Mouse (Mus musculus): Measurements from ENCODE around the gene Calhm2. TPM values are rescaled to one million over a fixed set of nuclear protein-coding genes. Genes with fewer than 3 reads are reported as not detected.

Gene Calhm2
- polyA plus RNA-seq, 1 experiment, result 1.4 TPM

DNA sequence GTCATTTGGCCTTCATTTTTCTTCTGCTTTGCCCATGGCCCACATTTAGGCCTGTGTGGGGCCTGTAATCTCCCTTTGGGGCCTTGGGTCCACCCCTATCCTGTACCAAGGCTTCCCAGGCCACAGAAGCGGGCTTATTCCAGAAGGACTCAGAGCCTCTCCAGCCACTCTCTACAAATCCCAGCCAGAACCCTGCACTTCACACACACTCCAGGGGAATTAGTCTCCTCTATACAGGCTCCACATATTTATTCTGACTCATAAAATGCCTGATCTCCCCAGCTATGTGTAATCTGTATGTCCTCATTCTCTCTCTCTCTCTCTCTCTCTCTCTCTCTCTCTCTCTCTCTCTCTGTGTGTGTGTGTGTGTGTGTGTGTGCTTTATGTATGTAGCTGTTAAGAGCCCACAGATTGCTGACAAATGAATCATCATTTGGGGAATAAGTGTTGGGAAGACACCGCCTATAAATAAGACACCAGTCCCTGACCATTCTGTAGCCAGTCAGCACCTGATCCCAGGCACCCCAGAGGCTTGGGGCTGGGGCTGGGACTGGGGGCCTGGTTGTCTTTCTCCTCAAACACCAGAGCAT, 38.9 kb upstream of the Calhm2 start:
- Histone ChIP-seq H3ac (ENCODE audit: control insufficient read depth, insufficient read length) (no peak overlapping the region), H3K4me2 (ENCODE audit: low read depth) (peak overlapping the region; percentile 81), H3K36me3 (ENCODE audit: control insufficient read depth, insufficient read depth) (no peaks in the 10 kb centered on the region), H3K27me3 (ENCODE audit: control insufficient read depth, insufficient read depth, insufficient read length) (no peaks in the 10 kb centered on the region), H3K4me3 (no peak overlapping the region), H3K79me2 (ENCODE audit: control insufficient read depth, insufficient read depth) (peaks cover 3% of the 10 kb centered on the region)
- no peak for TF ChIP-seq MAX (IDR thresholded peaks at IDR 0.05; ENCODE audit: low read depth)
- no peak for TF ChIP-seq CEBPB (IDR thresholded peaks at IDR 0.05; ENCODE audit: insufficient read depth, poor library complexity, severe bottlenecking)
- no peak for TF ChIP-seq MYOD1 (IDR thresholded peaks at IDR 0.05; ENCODE audit: control insufficient read depth in 1 of 3, insufficient read length in 2 of 3, low read depth in 2 of 3)
- TF ChIP-seq SRF (IDR thresholded peaks at IDR 0.05; ENCODE audit: control insufficient read depth, insufficient read length, low read depth), result no peak
- TF ChIP-seq TCF12 (IDR thresholded peaks at IDR 0.05; ENCODE audit: insufficient read depth, poor library complexity, severe bottlenecking), result no peak
- TF ChIP-seq E2F4 (IDR thresholded peaks at IDR 0.05; ENCODE audit: insufficient read depth), result no peak
- no peak for TF ChIP-seq POLR2A (IDR thresholded peaks at IDR 0.05; ENCODE audit: insufficient read length, low read depth)
- TF ChIP-seq TCF3 (IDR thresholded peaks at IDR 0.05; ENCODE audit: insufficient read length, low read depth), result no peak
- TF ChIP-seq MYOG (IDR thresholded peaks at IDR 0.05; ENCODE audit: control insufficient read depth in 1 of 3, insufficient read depth in 1 of 3, insufficient read length in 2 of 3, low read depth in 2 of 3), result no peak
- no peak for TF ChIP-seq REST (IDR thresholded peaks at IDR 0.05; ENCODE audit: insufficient read depth, insufficient read length)
- no peak for TF ChIP-seq POLR2AphosphoS2 (IDR thresholded peaks at IDR 0.05; ENCODE audit: insufficient read length, low read depth)
- TF ChIP-seq USF1 (IDR thresholded peaks at IDR 0.05; ENCODE audit: low read depth), result no peak

GRCm38 (mm10) chr19:47175472-47175871, 37.4 kb upstream of the Calhm2 start:
- no peaks in the 10 kb centered on the region for H3K79me2 ChIP-seq (ENCODE audit: control insufficient read depth, insufficient read depth)
- TF ChIP-seq MYOG (IDR thresholded peaks at IDR 0.05; ENCODE audit: control insufficient read depth in 1 of 3, insufficient read depth in 1 of 3, insufficient read length in 2 of 3, low read depth in 2 of 3) (no peak), SRF (IDR thresholded peaks at IDR 0.05; ENCODE audit: control insufficient read depth, insufficient read length, low read depth) (no peak), USF1 (IDR thresholded peaks at IDR 0.05; ENCODE audit: low read depth) (no peak), TCF12 (IDR thresholded peaks at IDR 0.05; ENCODE audit: insufficient read depth, poor library complexity, severe bottlenecking) (no peak), TCF3 (IDR thresholded peaks at IDR 0.05; ENCODE audit: insufficient read length, low read depth) (no peak), REST (IDR thresholded peaks at IDR 0.05; ENCODE audit: insufficient read depth, insufficient read length) (no peak), MYOD1 (IDR thresholded peaks at IDR 0.05; ENCODE audit: control insufficient read depth in 1 of 3, insufficient read length in 2 of 3, low read depth in 2 of 3) (no peak), POLR2AphosphoS2 (IDR thresholded peaks at IDR 0.05; ENCODE audit: insufficient read length, low read depth) (no peak), E2F4 (IDR thresholded peaks at IDR 0.05; ENCODE audit: insufficient read depth) (no peak), MAX (IDR thresholded peaks at IDR 0.05; ENCODE audit: low read depth) (no peak), POLR2A (IDR thresholded peaks at IDR 0.05; ENCODE audit: insufficient read length, low read depth) (no peak), CEBPB (IDR thresholded peaks at IDR 0.05; ENCODE audit: insufficient read depth, poor library complexity, severe bottlenecking) (no peak)
- no peaks in the 10 kb centered on the region for H3K27me3 ChIP-seq (ENCODE audit: control insufficient read depth, insufficient read depth, insufficient read length)
- no peak overlapping the region for H3K4me2 ChIP-seq (ENCODE audit: low read depth)
- H3K36me3 ChIP-seq (ENCODE audit: control insufficient read depth, insufficient read depth), result no peaks in the 10 kb centered on the region
- H3ac ChIP-seq (ENCODE audit: control insufficient read depth, insufficient read length), result no peak overlapping the region
- no peak overlapping the region for H3K4me3 ChIP-seq

DNA sequence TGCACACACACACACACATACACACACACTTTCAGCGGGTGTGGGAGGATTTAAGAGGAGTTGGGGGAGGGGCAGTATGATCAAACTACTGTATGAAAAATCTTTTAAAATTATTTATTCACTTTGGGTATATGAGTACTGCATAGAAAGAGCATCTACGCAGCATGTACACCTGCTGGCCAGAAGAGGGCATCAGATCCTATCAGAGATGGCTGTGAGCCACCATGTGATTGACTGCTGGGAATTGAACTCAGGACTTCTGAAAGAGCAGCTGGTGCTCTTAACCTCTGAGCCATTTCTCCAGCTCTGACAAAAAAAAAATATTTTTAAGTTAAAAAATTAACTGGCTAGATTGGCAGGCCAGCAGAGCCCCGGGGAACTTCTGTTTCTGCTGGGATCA, 36.4 kb upstream of the Calhm2 start:
- Histone ChIP-seq H3K27me3 (ENCODE audit: control insufficient read depth, insufficient read depth, insufficient read length) (no peaks in the 10 kb centered on the region), H3ac (ENCODE audit: control insufficient read depth, insufficient read length) (no peak overlapping the region), H3K79me2 (ENCODE audit: control insufficient read depth, insufficient read depth) (no peaks in the 10 kb centered on the region), H3K36me3 (ENCODE audit: control insufficient read depth, insufficient read depth) (no peaks in the 10 kb centered on the region), H3K4me2 (ENCODE audit: low read depth) (no peak overlapping the region), H3K4me3 (no peak overlapping the region)
- peak; percentile 70 for TF ChIP-seq USF1 (IDR thresholded peaks at IDR 0.05; ENCODE audit: low read depth)
- TF ChIP-seq POLR2AphosphoS2 (IDR thresholded peaks at IDR 0.05; ENCODE audit: insufficient read length, low read depth), result no peak
- no peak for TF ChIP-seq CEBPB (IDR thresholded peaks at IDR 0.05; ENCODE audit: insufficient read depth, poor library complexity, severe bottlenecking)
- no peak for TF ChIP-seq TCF3 (IDR thresholded peaks at IDR 0.05; ENCODE audit: insufficient read length, low read depth)

DNA sequence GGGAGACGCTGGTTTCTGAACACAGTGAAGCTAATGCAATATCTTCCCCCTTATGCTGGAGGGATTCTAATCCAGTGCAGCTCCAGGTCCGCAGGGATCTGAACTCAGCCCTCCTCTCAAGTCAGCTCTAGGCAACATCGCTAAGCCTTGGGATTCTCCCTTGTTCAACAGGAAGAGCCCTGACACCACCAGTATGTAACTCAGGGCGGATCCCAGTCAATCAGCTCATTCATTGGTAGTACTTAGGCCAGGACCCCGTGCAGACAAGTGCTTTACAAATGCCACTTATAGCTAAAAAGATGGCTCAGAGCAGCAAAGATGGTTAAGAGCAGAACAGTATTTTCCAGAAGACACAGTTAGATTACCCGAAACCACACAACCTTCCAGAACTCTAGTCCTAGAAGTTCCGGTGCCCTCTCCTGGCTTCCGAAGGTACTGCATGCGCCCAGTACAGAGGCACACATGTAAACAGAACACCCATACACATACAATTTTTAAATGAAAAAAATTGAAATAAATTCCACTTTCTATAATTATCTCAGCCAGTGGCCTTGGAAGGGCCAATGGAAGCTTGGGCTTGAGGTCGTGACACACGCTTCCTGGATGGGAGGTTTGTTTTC, 30.8 kb upstream of the Calhm2 start:
- H3K79me2 ChIP-seq (ENCODE audit: control insufficient read depth, insufficient read depth), result no peaks in the 10 kb centered on the region
- H3K36me3 ChIP-seq (ENCODE audit: control insufficient read depth, insufficient read depth), result no peaks in the 10 kb centered on the region
- no peak overlapping the region for H3K4me3 ChIP-seq
- H3K27me3 ChIP-seq (ENCODE audit: control insufficient read depth, insufficient read depth, insufficient read length), result no peaks in the 10 kb centered on the region
- H3ac ChIP-seq (ENCODE audit: control insufficient read depth, insufficient read length), result no peak overlapping the region
- H3K4me2 ChIP-seq (ENCODE audit: low read depth), result peak overlapping the region; percentile 72
- TF ChIP-seq MYOD1 (IDR thresholded peaks at IDR 0.05; ENCODE audit: control insufficient read depth in 1 of 3, insufficient read length in 2 of 3, low read depth in 2 of 3) (no peak), TCF3 (IDR thresholded peaks at IDR 0.05; ENCODE audit: insufficient read length, low read depth) (no peak), MYOG (IDR thresholded peaks at IDR 0.05; ENCODE audit: control insufficient read depth in 1 of 3, insufficient read depth in 1 of 3, insufficient read length in 2 of 3, low read depth in 2 of 3) (no peak), REST (IDR thresholded peaks at IDR 0.05; ENCODE audit: insufficient read depth, insufficient read length) (no peak), USF1 (IDR thresholded peaks at IDR 0.05; ENCODE audit: low read depth) (no peak), E2F4 (IDR thresholded peaks at IDR 0.05; ENCODE audit: insufficient read depth) (no peak), POLR2AphosphoS2 (IDR thresholded peaks at IDR 0.05; ENCODE audit: insufficient read length, low read depth) (no peak), SRF (IDR thresholded peaks at IDR 0.05; ENCODE audit: control insufficient read depth, insufficient read length, low read depth) (no peak), POLR2A (IDR thresholded peaks at IDR 0.05; ENCODE audit: insufficient read length, low read depth) (no peak), TCF12 (IDR thresholded peaks at IDR 0.05; ENCODE audit: insufficient read depth, poor library complexity, severe bottlenecking) (no peak), MAX (IDR thresholded peaks at IDR 0.05; ENCODE audit: low read depth) (no peak), CEBPB (IDR thresholded peaks at IDR 0.05; ENCODE audit: insufficient read depth, poor library complexity, severe bottlenecking) (no peak)
